Mouse (Mus musculus): Measurements from ENCODE around the gene Nek2. TPM values are rescaled to one million over a fixed set of nuclear protein-coding genes. Genes with fewer than 3 reads are reported as not detected.

Nek2 gene
- polyA plus RNA-seq, 1 experiment from 2014 or later, result 3.6 TPM

GRCm38 (mm10) chr1:191816596-191816995 is 4.6 kb upstream of the Nek2 start:
- Histone ChIP-seq H3K36me3 (no peaks in the 10 kb centered on the region), H3K9me3 (replicated peaks) (no peaks in the 10 kb centered on the region), H3K4me2 (no peak overlapping the region), H3K27me3 (replicated peaks) (no peaks in the 10 kb centered on the region), H3K9ac (replicated peaks) (no peak overlapping the region), H3K4me3 (replicated peaks) (no peak overlapping the region), H3K4me1 (peaks cover 13% of the 10 kb centered on the region), H3K27ac (replicated peaks) (no peak overlapping the region)
- WGBS, result 84% methylated on average over 3 of the region's 3 CpGs
- ATAC-seq (ENCODE audit: low FRiP score), result no peak

- Histone ChIP-seq H3K4me1 (peaks cover 21% of the 10 kb centered on the region), H3K27ac (replicated peaks) (no peak overlapping the region), H3K4me2 (no peak overlapping the region), H3K4me3 (replicated peaks) (no peak overlapping the region), H3K36me3 (no peaks in the 10 kb centered on the region), H3K9ac (replicated peaks) (no peak overlapping the region), H3K9me3 (replicated peaks) (no peaks in the 10 kb centered on the region), H3K27me3 (replicated peaks) (no peaks in the 10 kb centered on the region)
- peak; percentile 66 for ATAC-seq (ENCODE audit: low FRiP score)
- 39% methylated on average over 19 of the region's 19 CpGs for WGBS
Measured at GRCm38 (mm10) chr1:191817418-191818144, 3.7 kb upstream of the Nek2 start.

- no peak overlapping the region for H3K27ac ChIP-seq (replicated peaks)
- 27% methylated on average over 6 of the region's 6 CpGs for WGBS
- H3K4me3 ChIP-seq (replicated peaks), result no peak overlapping the region
- H3K36me3 ChIP-seq, result no peaks in the 10 kb centered on the region
- H3K9me3 ChIP-seq (replicated peaks), result no peaks in the 10 kb centered on the region
- no peaks in the 10 kb centered on the region for H3K27me3 ChIP-seq (replicated peaks)
- H3K4me2 ChIP-seq, result no peak overlapping the region
- H3K9ac ChIP-seq (replicated peaks), result no peak overlapping the region
- peaks cover 21% of the 10 kb centered on the region for H3K4me1 ChIP-seq
- no peak for ATAC-seq (ENCODE audit: low FRiP score)
Measured at GRCm38 (mm10) chr1:191818145-191818631, 3.1 kb upstream of the Nek2 start.

GRCm38 (mm10) chr1:191819026-191819425 is 2.2 kb upstream of the Nek2 start:
- Histone ChIP-seq H3K27ac (replicated peaks) (no peak overlapping the region), H3K4me2 (no peak overlapping the region), H3K4me3 (replicated peaks) (no peak overlapping the region), H3K27me3 (replicated peaks) (no peaks in the 10 kb centered on the region), H3K9ac (replicated peaks) (no peak overlapping the region), H3K9me3 (replicated peaks) (no peaks in the 10 kb centered on the region), H3K36me3 (no peaks in the 10 kb centered on the region), H3K4me1 (peaks cover 21% of the 10 kb centered on the region)
- ATAC-seq (ENCODE audit: low FRiP score), result no peak

GRCm38 (mm10) chr1:191820951-191821325 is 306 bp upstream of the Nek2 start:
- H3K27me3 ChIP-seq (replicated peaks), result no peaks in the 10 kb centered on the region
- H3K36me3 ChIP-seq, result no peaks in the 10 kb centered on the region
- ATAC-seq (ENCODE audit: low FRiP score), result peak; percentile 45
- H3K4me3 ChIP-seq (replicated peaks), result peak overlapping the region; percentile 83
- peak overlapping the region; percentile 54; the same call in 1 of the 2 replicates for H3K27ac ChIP-seq (replicated peaks)
- H3K4me2 ChIP-seq, result peak overlapping the region; percentile 97
- peaks cover 21% of the 10 kb centered on the region for H3K4me1 ChIP-seq
- no peaks in the 10 kb centered on the region for H3K9me3 ChIP-seq (replicated peaks)
- H3K9ac ChIP-seq (replicated peaks), result peak overlapping the region; percentile 59
- WGBS, result 6% methylated on average over 15 of the region's 15 CpGs

- Histone ChIP-seq H3K4me3 (replicated peaks) (no peak overlapping the region), H3K27me3 (replicated peaks) (no peaks in the 10 kb centered on the region), H3K4me1 (no peaks in the 10 kb centered on the region), H3K9me3 (replicated peaks) (no peaks in the 10 kb centered on the region), H3K4me2 (no peak overlapping the region), H3K27ac (replicated peaks) (no peak overlapping the region), H3K36me3 (no peaks in the 10 kb centered on the region), H3K9ac (replicated peaks) (no peak overlapping the region)
- ATAC-seq (ENCODE audit: low FRiP score), result no peak
- 90% methylated on average over 3 of the region's 3 CpGs for WGBS
Measured at GRCm38 (mm10) chr1:191829124-191829523, 7.9 kb downstream of the Nek2 start.

- no peak overlapping the region for H3K9ac ChIP-seq (replicated peaks)
- H3K27ac ChIP-seq (replicated peaks), result no peak overlapping the region
- H3K4me2 ChIP-seq, result no peak overlapping the region
- H3K4me3 ChIP-seq (replicated peaks), result no peak overlapping the region
- H3K4me1 ChIP-seq, result no peaks in the 10 kb centered on the region
- WGBS, result 96% methylated on average over 6 of the region's 6 CpGs
- H3K36me3 ChIP-seq, result no peaks in the 10 kb centered on the region
- H3K9me3 ChIP-seq (replicated peaks), result no peaks in the 10 kb centered on the region
- H3K27me3 ChIP-seq (replicated peaks), result no peaks in the 10 kb centered on the region
- ATAC-seq (ENCODE audit: low FRiP score), result no peak
Measured at GRCm38 (mm10) chr1:191833396-191833795, 12.2 kb downstream of the Nek2 start.

GRCm38 (mm10) chr1:191834825-191835224 is 13.6 kb downstream of the Nek2 start:
- H3K27me3 ChIP-seq (replicated peaks), result no peaks in the 10 kb centered on the region
- H3K4me3 ChIP-seq (replicated peaks), result no peak overlapping the region
- 15% methylated on average over 19 of the region's 19 CpGs for WGBS
- H3K9me3 ChIP-seq (replicated peaks), result no peaks in the 10 kb centered on the region
- H3K27ac ChIP-seq (replicated peaks), result no peak overlapping the region
- H3K9ac ChIP-seq (replicated peaks), result no peak overlapping the region
- no peaks in the 10 kb centered on the region for H3K36me3 ChIP-seq
- peak; percentile 28; the same call in 1 of the 2 replicates for ATAC-seq (ENCODE audit: low FRiP score)
- H3K4me1 ChIP-seq, result peaks cover 8% of the 10 kb centered on the region
- no peak overlapping the region for H3K4me2 ChIP-seq

GRCm38 (mm10) chr1:191836318-191836985 is 15.2 kb downstream of the Nek2 start:
- Histone ChIP-seq H3K36me3 (no peaks in the 10 kb centered on the region), H3K4me3 (replicated peaks) (no peak overlapping the region), H3K9me3 (replicated peaks) (no peaks in the 10 kb centered on the region), H3K4me1 (peaks cover 10% of the 10 kb centered on the region), H3K9ac (replicated peaks) (no peak overlapping the region), H3K4me2 (no peak overlapping the region), H3K27me3 (replicated peaks) (no peaks in the 10 kb centered on the region), H3K27ac (replicated peaks) (no peak overlapping the region)
- 47% methylated on average over 5 of the region's 5 CpGs for WGBS
- ATAC-seq (ENCODE audit: low FRiP score), result no peak

GRCm38 (mm10) chr1:191837691-191838090 is 16.4 kb downstream of the Nek2 start:
- Histone ChIP-seq H3K9me3 (replicated peaks) (no peaks in the 10 kb centered on the region), H3K27me3 (replicated peaks) (no peaks in the 10 kb centered on the region), H3K4me1 (peaks cover 10% of the 10 kb centered on the region), H3K4me3 (replicated peaks) (no peak overlapping the region), H3K36me3 (no peaks in the 10 kb centered on the region), H3K27ac (replicated peaks) (no peak overlapping the region), H3K9ac (replicated peaks) (no peak overlapping the region), H3K4me2 (no peak overlapping the region)
- WGBS, result 83% methylated on average over 3 of the region's 3 CpGs
- ATAC-seq (ENCODE audit: low FRiP score), result no peak

GRCm38 (mm10) chr1:191838994-191839741 is 17.9 kb downstream of the Nek2 start:
- no peak overlapping the region for H3K27ac ChIP-seq (replicated peaks)
- ATAC-seq (ENCODE audit: low FRiP score), result no peak

More at GRCm38 (mm10) chr1:191838994-191839741, 17.9 kb downstream of the Nek2 start:
- Histone ChIP-seq H3K9me3 (replicated peaks) (no peaks in the 10 kb centered on the region), H3K27me3 (replicated peaks) (no peaks in the 10 kb centered on the region), H3K9ac (replicated peaks) (no peak overlapping the region), H3K4me3 (replicated peaks) (no peak overlapping the region), H3K36me3 (no peaks in the 10 kb centered on the region), H3K4me2 (no peak overlapping the region), H3K4me1 (peaks cover 10% of the 10 kb centered on the region)
- 30% methylated on average over 17 of the region's 17 CpGs for WGBS

Measured in neural tube, embryonic 15.5 days (tissue).